In genomic region chr1:36323746-36324448, GRCm38 (mm10) we compare ENCODE assay signal across 8 mouse cellular contexts. TPM values are rescaled to one million over a fixed set of nuclear protein-coding genes. Genes with fewer than 3 reads are reported as not detected.
DNase-seq lines count a peak whose midpoint lies in the region; ATAC-seq and TF ChIP-seq lines count a peak whose summit lies in the region.

No protein-coding gene starts in this region.

- TF ChIP-seq CTCF in Patski (IDR thresholded peaks at IDR 0.05): no peak

- CTCF ChIA-PET in Patski (lab: Charles Lee): interaction anchor here (0.6 to 3.8 kb wide), 22 partner anchors 9 to 248 kb away, joined by 3 to 15 read pairs (median 4); no protein-coding TSS in a partner anchor

- H3K9ac ChIP-seq in embryonic facial prominence, embryonic 14.5 days (ENCODE audit: low read depth, low read length): no peak overlapping the region
- no peak overlapping the region for H3K9ac ChIP-seq in hindbrain, embryonic 11.5 days (ENCODE audit: low read depth, low read length)

- POLR2A ChIA-PET in Patski (lab: Charles Lee): interaction anchor here (1.2 kb wide), 2 partner anchors 13 to 177 kb away, joined by 3 read pairs; no protein-coding TSS in a partner anchor

- no peak overlapping the region for H3K4me2 ChIP-seq in embryonic facial prominence, embryonic 14.5 days (ENCODE audit: low read depth, low read length)
- H3K4me2 ChIP-seq in hindbrain, embryonic 11.5 days (replicated peaks; ENCODE audit: low read depth, low read length): no peak overlapping the region

- in situ Hi-C loops in Patski (cut with MboI; ENCODE audit: low pct_unique_long_range_greater_than_20kb): no loop called here

- DNase-seq in ovary, adult 18-20 months (ENCODE audit: low spot score): peak; percentile 46
- DNase-seq in ovary, postnatal 36 days (ENCODE audit: low spot score): no peak
- DNase-seq in Patski (ENCODE audit: low read depth, low spot score): no peak
- peak; percentile 89 for DNase-seq in embryonic facial prominence, embryonic 14.5 days (ENCODE audit: low spot score)
- peak; percentile 39 for DNase-seq in hindbrain, embryonic 11.5 days (ENCODE audit: low spot score)
- peak; percentile 39 to 69 for DNase-seq in layer of hippocampus, postnatal 14 days (ENCODE audit: low spot score in 2 of 2)
- peak; percentile 32 for DNase-seq in midbrain, embryonic 10.5 days (ENCODE audit: low spot score)

- peak; percentile 31 for ATAC-seq in Patski
- peak; percentile 70 for ATAC-seq in embryonic facial prominence, embryonic 14.5 days (ENCODE audit: low read depth)
- ATAC-seq in hindbrain, embryonic 11.5 days (ENCODE audit: low FRiP score): no peak; the same call in 1 of the 2 replicates
- ATAC-seq in activated CD4-positive, CD25-positive, alpha-beta regulatory T cell, adult 4 months: no peak

- peaks cover 21% of the 10 kb centered on the region for H3K36me3 ChIP-seq in embryonic facial prominence, embryonic 14.5 days (ENCODE audit: control insufficient read depth, insufficient read depth, low read length)
- H3K36me3 ChIP-seq in hindbrain, embryonic 11.5 days (ENCODE audit: control insufficient read depth, insufficient read depth, low read length): no peaks in the 10 kb centered on the region
- H3K36me3 ChIP-seq in midbrain, embryonic 10.5 days: peaks cover 22% of the 10 kb centered on the region

- H3K4me1 ChIP-seq in embryonic facial prominence, embryonic 14.5 days (ENCODE audit: control insufficient read depth, insufficient read depth, low read length): peaks cover 14% of the 10 kb centered on the region
- H3K4me1 ChIP-seq in hindbrain, embryonic 11.5 days (replicated peaks; ENCODE audit: control insufficient read depth, insufficient read depth, low read length): no peaks in the 10 kb centered on the region
- peaks cover 10% of the 10 kb centered on the region; the same call in 1 of the 2 replicates for H3K4me1 ChIP-seq in midbrain, embryonic 10.5 days

- no peaks in the 10 kb centered on the region for H3K9me3 ChIP-seq in embryonic facial prominence, embryonic 14.5 days (ENCODE audit: control insufficient read depth, low read length)
- H3K9me3 ChIP-seq in hindbrain, embryonic 11.5 days (ENCODE audit: control insufficient read depth, low read length): no peaks in the 10 kb centered on the region
- no peaks in the 10 kb centered on the region for H3K9me3 ChIP-seq in midbrain, embryonic 10.5 days (replicated peaks)

- H3K27me3 ChIP-seq in Patski: no peaks in the 10 kb centered on the region
- no peaks in the 10 kb centered on the region for H3K27me3 ChIP-seq in embryonic facial prominence, embryonic 14.5 days (replicated peaks; ENCODE audit: control insufficient read depth, insufficient read depth, low read length)
- no peaks in the 10 kb centered on the region for H3K27me3 ChIP-seq in hindbrain, embryonic 11.5 days (ENCODE audit: control insufficient read depth, insufficient read depth, low read length)
- no peaks in the 10 kb centered on the region for H3K27me3 ChIP-seq in midbrain, embryonic 10.5 days (ENCODE audit: low read depth, poor library complexity, severe bottlenecking)

- peak overlapping the region; percentile 52 for H3K27ac ChIP-seq in embryonic facial prominence, embryonic 14.5 days (replicated peaks; ENCODE audit: low read depth, low read length)
- no peak overlapping the region for H3K27ac ChIP-seq in hindbrain, embryonic 11.5 days (ENCODE audit: low read depth, low read length)
- H3K27ac ChIP-seq in midbrain, embryonic 10.5 days (replicated peaks): no peak overlapping the region

- WGBS in embryonic facial prominence, embryonic 14.5 days: 45% methylated on average over 8 of the region's 8 CpGs
- WGBS in hindbrain, embryonic 11.5 days: 59% methylated on average over 8 of the region's 8 CpGs
- WGBS in midbrain, embryonic 10.5 days: 56% methylated on average over 8 of the region's 8 CpGs

- no peak overlapping the region for H3K4me3 ChIP-seq in embryonic facial prominence, embryonic 14.5 days (ENCODE audit: low read depth, low read length)
- H3K4me3 ChIP-seq in hindbrain, embryonic 11.5 days (ENCODE audit: low read depth, low read length): no peak overlapping the region
- H3K4me3 ChIP-seq in midbrain, embryonic 10.5 days: no peak overlapping the region

RNA-seq across cellular contexts. Expression of gene Arid5a, which starts 16.4 kb away (rescaled TPM):
- 9.2 TPM for polyA plus RNA-seq in Patski (2021)
- 12.7 and 13.7 TPM in 2 replicates for polyA plus RNA-seq in embryonic facial prominence, embryonic 14.5 days (2014; fragmentation: Nextera tagmentation; extraction: Ambion mirVana)
- 1.9 and 2.7 TPM in 2 replicates for polyA plus RNA-seq in hindbrain, embryonic 11.5 days (2014; fragmentation: Nextera tagmentation; extraction: Ambion mirVana)
- total RNA-seq in layer of hippocampus, postnatal 14 days (2021): 10 to 100 TPM; 17.2 to 19.9 TPM
- 3.4 and 4.0 TPM in 2 replicates for polyA plus RNA-seq in midbrain, embryonic 10.5 days (2016; fragmentation: Nextera tagmentation; extraction: Ambion mirVana)
- polyA plus RNA-seq in activated CD4-positive, CD25-positive, alpha-beta regulatory T cell, adult 4 months (2017; shearing (Covaris generic)): 10 to 100 TPM; 74.3 to 91.9 TPM

RNA-seq across cellular contexts. Expression of gene Kansl3, which starts 45.1 kb away (rescaled TPM):
- 61.5 TPM for polyA plus RNA-seq in Patski (2021)
- polyA plus RNA-seq in embryonic facial prominence, embryonic 14.5 days (2014; fragmentation: Nextera tagmentation; extraction: Ambion mirVana): 35.1 and 37.1 TPM in 2 replicates
- polyA plus RNA-seq in hindbrain, embryonic 11.5 days (2014; fragmentation: Nextera tagmentation; extraction: Ambion mirVana): 30.5 and 31.0 TPM in 2 replicates
- total RNA-seq in layer of hippocampus, postnatal 14 days (2021): 10 to 100 TPM; 57.6 to 60.4 TPM
- 49.7 and 53.6 TPM in 2 replicates for polyA plus RNA-seq in midbrain, embryonic 10.5 days (2016; fragmentation: Nextera tagmentation; extraction: Ambion mirVana)
- polyA plus RNA-seq in activated CD4-positive, CD25-positive, alpha-beta regulatory T cell, adult 4 months (2017; shearing (Covaris generic)): 10 to 100 TPM; 43.4 to 44.7 TPM

RNA-seq across cellular contexts. Expression of gene Fer1l5, which starts 48.2 kb away (rescaled TPM):
- polyA plus RNA-seq in Patski (2021): 3.8 TPM
- polyA plus RNA-seq in embryonic facial prominence, embryonic 14.5 days (2014; fragmentation: Nextera tagmentation; extraction: Ambion mirVana): 0.39 and 0.64 TPM in 2 replicates
- polyA plus RNA-seq in hindbrain, embryonic 11.5 days (2014; fragmentation: Nextera tagmentation; extraction: Ambion mirVana): 1.1 and 1.2 TPM in 2 replicates
- not detected for total RNA-seq in layer of hippocampus, postnatal 14 days (2021)
- 1.8 and 1.9 TPM in 2 replicates for polyA plus RNA-seq in midbrain, embryonic 10.5 days (2016; fragmentation: Nextera tagmentation; extraction: Ambion mirVana)
- under 1 TPM in 1 of 2 experiments, not detected in 1; 0.42 TPM for polyA plus RNA-seq in activated CD4-positive, CD25-positive, alpha-beta regulatory T cell, adult 4 months (2017; shearing (Covaris generic))

RNA-seq across cellular contexts. Expression of gene Neurl3, which starts 49.4 kb away (rescaled TPM):
- 2.7 TPM for polyA plus RNA-seq in Patski (2021)
- polyA plus RNA-seq in embryonic facial prominence, embryonic 14.5 days (2014; fragmentation: Nextera tagmentation; extraction: Ambion mirVana): 1.8 and 2.1 TPM in 2 replicates
- polyA plus RNA-seq in hindbrain, embryonic 11.5 days (2014; fragmentation: Nextera tagmentation; extraction: Ambion mirVana): 0.32 and 1.3 TPM in 2 replicates
- under 1 TPM; 0.55 to 0.67 TPM for total RNA-seq in layer of hippocampus, postnatal 14 days (2021)
- 0.27 and 0.37 TPM in 2 replicates for polyA plus RNA-seq in midbrain, embryonic 10.5 days (2016; fragmentation: Nextera tagmentation; extraction: Ambion mirVana)
- 10 to 100 TPM; 62.2 to 87.1 TPM for polyA plus RNA-seq in activated CD4-positive, CD25-positive, alpha-beta regulatory T cell, adult 4 months (2017; shearing (Covaris generic))

Comparison
In these comparisons a context has a peak if more than half of its experiments do, and no peak if none do; other contexts are left out.
1. DNase-seq: peak in ovary, adult 18-20 months (single experiment), embryonic facial prominence, embryonic 14.5 days (single experiment), hindbrain, embryonic 11.5 days (single experiment), layer of hippocampus, postnatal 14 days (2 of 2) and midbrain, embryonic 10.5 days (single experiment); none in ovary, postnatal 36 days (single experiment) and Patski (single experiment).
2. ATAC-seq: peak in Patski (single experiment) and embryonic facial prominence, embryonic 14.5 days (single experiment); none in hindbrain, embryonic 11.5 days (single experiment) and activated CD4-positive, CD25-positive, alpha-beta regulatory T cell, adult 4 months (single experiment).